In genomic region chr2:32847468-32847821, GRCm38 (mm10) we compare ENCODE assay signal across 8 mouse cellular contexts. TPM values are rescaled to one million over a fixed set of nuclear protein-coding genes. Genes with fewer than 3 reads are reported as not detected.
A peak's percentile ranks its signal among the peaks of the same experiment; 100 is the strongest.
DNase-seq lines count a peak whose midpoint lies in the region; ATAC-seq lines count a peak whose summit lies in the region.

No protein-coding gene starts in this region.

- 36% methylated on average over 6 of the region's 6 CpGs for WGBS in heart, embryonic 11.5 days (ENCODE audit: insufficient replicate concordance)
- WGBS in hindbrain, embryonic 12.5 days, result 45% methylated on average over 6 of the region's 6 CpGs
- 50% methylated on average over 6 of the region's 6 CpGs for WGBS in midbrain, embryonic 10.5 days

- no peak overlapping the region for H3K9ac ChIP-seq in heart, embryonic 11.5 days (ENCODE audit: low read depth, low read length)
- no peak overlapping the region for H3K9ac ChIP-seq in hindbrain, embryonic 12.5 days

- H3K36me3 ChIP-seq in heart, embryonic 11.5 days (ENCODE audit: control insufficient read depth, insufficient read depth, low read length), result no peaks in the 10 kb centered on the region
- H3K36me3 ChIP-seq in hindbrain, embryonic 12.5 days, result no peaks in the 10 kb centered on the region
- H3K36me3 ChIP-seq in midbrain, embryonic 10.5 days, result no peaks in the 10 kb centered on the region

- H3K4me2 ChIP-seq in heart, embryonic 11.5 days, result peak overlapping the region; percentile 95
- peak overlapping the region; percentile 81 for H3K4me2 ChIP-seq in hindbrain, embryonic 12.5 days (replicated peaks)

- H3K9me3 ChIP-seq in heart, embryonic 11.5 days (replicated peaks; ENCODE audit: control insufficient read depth, low read length), result no peaks in the 10 kb centered on the region
- no peaks in the 10 kb centered on the region for H3K9me3 ChIP-seq in hindbrain, embryonic 12.5 days (replicated peaks)
- no peaks in the 10 kb centered on the region for H3K9me3 ChIP-seq in midbrain, embryonic 10.5 days (replicated peaks)

- H3K4me1 ChIP-seq in heart, embryonic 11.5 days (ENCODE audit: control insufficient read depth, insufficient read depth, low read length), result peaks cover 3% of the 10 kb centered on the region; the same call in 1 of the 2 replicates
- H3K4me1 ChIP-seq in hindbrain, embryonic 12.5 days, result peaks cover 24% of the 10 kb centered on the region
- H3K4me1 ChIP-seq in midbrain, embryonic 10.5 days, result peaks cover 26% of the 10 kb centered on the region

- peak overlapping the region; percentile 79 for H3K4me3 ChIP-seq in heart, embryonic 11.5 days (ENCODE audit: low read depth, low read length)
- H3K4me3 ChIP-seq in hindbrain, embryonic 12.5 days, result peak overlapping the region; percentile 85
- H3K4me3 ChIP-seq in midbrain, embryonic 10.5 days, result peak overlapping the region; percentile 73

- peaks cover 11% of the 10 kb centered on the region for H3K27me3 ChIP-seq in heart, embryonic 11.5 days (ENCODE audit: control insufficient read depth, insufficient read depth, low read length)
- peaks cover 15% of the 10 kb centered on the region for H3K27me3 ChIP-seq in hindbrain, embryonic 12.5 days
- peaks cover 27% of the 10 kb centered on the region for H3K27me3 ChIP-seq in midbrain, embryonic 10.5 days (ENCODE audit: low read depth, poor library complexity, severe bottlenecking)

- no peak for ATAC-seq in heart, embryonic 11.5 days (replicated peaks; ENCODE audit: insufficient number of reproducible peaks, low FRiP score, low TSS enrichment)
- peak; percentile 33 for ATAC-seq in activated CD4-positive, CD25-positive, alpha-beta regulatory T cell, adult 4 months
- peak; percentile 59 for ATAC-seq in hindbrain, embryonic 12.5 days (ENCODE audit: low FRiP score)

- no peak for DNase-seq in heart, adult 11 months
- no peak for DNase-seq in midbrain, embryonic 10.5 days (ENCODE audit: low spot score)
- no peak for DNase-seq in embryo, embryonic 10 days (ENCODE audit: low spot score)
- DNase-seq in ovary, postnatal 10 days (ENCODE audit: low spot score), result no peak
- DNase-seq in left cerebral cortex, adult 9 months (ENCODE audit: low spot score in 2 of 2), result no peak

- no peak overlapping the region for H3K27ac ChIP-seq in heart, embryonic 11.5 days (ENCODE audit: low read depth, low read length)
- 0 out of 2 replicates have a peak overlapping the region, but pooled peaks have one; percentile 91 for H3K27ac ChIP-seq in hindbrain, embryonic 12.5 days
- peak overlapping the region; percentile 89 for H3K27ac ChIP-seq in midbrain, embryonic 10.5 days (replicated peaks)

RNA-seq across cellular contexts. Expression of gene Stxbp1, which starts 0.4 kb away (rescaled TPM):
- 20.6 and 26.1 TPM in 2 replicates for polyA plus RNA-seq in heart, embryonic 11.5 days (2014; fragmentation: Nextera tagmentation; extraction: Ambion mirVana)
- polyA plus RNA-seq in activated CD4-positive, CD25-positive, alpha-beta regulatory T cell, adult 4 months (2017; shearing (Covaris generic)), result 1 to 10 TPM; 2.4 to 2.9 TPM
- polyA plus RNA-seq in hindbrain, embryonic 12.5 days (2016; fragmentation: Nextera tagmentation; extraction: Ambion mirVana), result 102 and 105 TPM in 2 replicates
- 31.4 and 45.6 TPM in 2 replicates for polyA plus RNA-seq in midbrain, embryonic 10.5 days (2016; fragmentation: Nextera tagmentation; extraction: Ambion mirVana)

RNA-seq across cellular contexts. Expression of gene Fam129b, which starts 28.5 kb away (rescaled TPM):
- 21.5 and 24.2 TPM in 2 replicates for polyA plus RNA-seq in heart, embryonic 11.5 days (2014; fragmentation: Nextera tagmentation; extraction: Ambion mirVana)
- polyA plus RNA-seq in activated CD4-positive, CD25-positive, alpha-beta regulatory T cell, adult 4 months (2017; shearing (Covaris generic)), result 1 to 10 TPM; 1.3 to 2.1 TPM
- polyA plus RNA-seq in hindbrain, embryonic 12.5 days (2016; fragmentation: Nextera tagmentation; extraction: Ambion mirVana), result 42.2 and 43.8 TPM in 2 replicates
- polyA plus RNA-seq in midbrain, embryonic 10.5 days (2016; fragmentation: Nextera tagmentation; extraction: Ambion mirVana), result 23.5 and 25.5 TPM in 2 replicates
